Mouse (Mus musculus) left cerebral cortex, postnatal 14 days (tissue): Measurements from ENCODE around the gene Qrich2. TPM values are rescaled to one million over a fixed set of nuclear protein-coding genes. Genes with fewer than 3 reads are reported as not detected.
A peak's percentile ranks its signal among the peaks of the same experiment; 100 is the strongest.
"Not testable (repeated sequence)": the region's sequence is repeated elsewhere in the genome, so short reads cannot be mapped to it uniquely, and the experiment has no call there.

Experiments
- DNase-seq, 2 experiments: peaks; one replicate each; pipeline ENCODE4 v3.0.0; 2021 to 2022; ENCODE audit warnings: low spot score in 2 of 2, mixed read lengths in 1 of 2
- intact Hi-C: fragments of 180-260 bp; cut with DNase I; formaldehyde crosslinking; loops from one replicate; pipeline ENCODE4 v1.15.1; 2025
- total RNA-seq, 2 experiments: library from RNA; stranded (reverse); gene quantifications; 2 replicates each; pipeline ENCODE4 v1.2.3; 2021

Gene Qrich2
- total RNA-seq, 2 experiments from 2014 or later: not detected

- no peak for DNase-seq
- intact Hi-C loops: loop anchor here (2.0 to 5.0 kb wide), 2 partner anchors 41 to 57 kb away; partner anchors contain the start of genes Sphk1 and Ubald2
Measured at GRCm38 (mm10) chr11:116491338-116491737, 25.3 kb upstream of the Qrich2 start.

- peak; percentile 79 to 86 for DNase-seq
- intact Hi-C loops: loop anchor here (2.0 to 5.0 kb wide), 2 partner anchors 42 to 56 kb away; partner anchors contain the start of genes Sphk1 and Ubald2
Measured at GRCm38 (mm10) chr11:116490232-116491107, 24.4 kb upstream of the Qrich2 start.

GRCm38 (mm10) chr11:116489771-116490231 is 23.8 kb upstream of the Qrich2 start:
- intact Hi-C loops: loop anchor here (2.0 to 5.0 kb wide), 2 partner anchors 42 to 55 kb away; partner anchors contain the start of genes Sphk1 and Ubald2

GRCm38 (mm10) chr11:116488693-116489375 is 22.8 kb upstream of the Qrich2 start:
- intact Hi-C loops: no loop called here

More at GRCm38 (mm10) chr11:116489771-116490231, 23.8 kb upstream of the Qrich2 start:
- DNase-seq: no peak

GRCm38 (mm10) chr11:116488207-116488606 is 22.2 kb upstream of the Qrich2 start:
- no peak for DNase-seq
- intact Hi-C loops: no loop called here

More at GRCm38 (mm10) chr11:116488693-116489375, 22.8 kb upstream of the Qrich2 start:
- DNase-seq: no peak

GRCm38 (mm10) chr11:116484261-116484660 is 18.2 kb upstream of the Qrich2 start:
- intact Hi-C loops: no loop called here
- DNase-seq: no peak

GRCm38 (mm10) chr11:116481776-116482175 is 15.7 kb upstream of the Qrich2 start:
- intact Hi-C loops: no loop called here
- DNase-seq: no peak

- DNase-seq: no peak
- intact Hi-C loops: no loop called here
Measured at GRCm38 (mm10) chr11:116480975-116481374, 14.9 kb upstream of the Qrich2 start.

GRCm38 (mm10) chr11:116479832-116480231 is 13.8 kb upstream of the Qrich2 start:
- intact Hi-C loops: no loop called here

GRCm38 (mm10) chr11:116478978-116479377 is 12.9 kb upstream of the Qrich2 start:
- DNase-seq: no peak
- intact Hi-C loops: no loop called here

More at GRCm38 (mm10) chr11:116479832-116480231, 13.8 kb upstream of the Qrich2 start:
- DNase-seq: no peak

- no peak for DNase-seq
Measured at GRCm38 (mm10) chr11:116477160-116477759, 11.2 kb upstream of the Qrich2 start.

GRCm38 (mm10) chr11:116476696-116477095 is 10.7 kb upstream of the Qrich2 start:
- DNase-seq: no peak
- intact Hi-C loops: no loop called here

More at GRCm38 (mm10) chr11:116477160-116477759, 11.2 kb upstream of the Qrich2 start:
- intact Hi-C loops: no loop called here

GRCm38 (mm10) chr11:116476041-116476440 is 10.0 kb upstream of the Qrich2 start:
- DNase-seq: peak in 1 of 2 experiments; percentile 39
- intact Hi-C loops: no loop called here

- intact Hi-C loops: no loop called here
- DNase-seq: no peak
Measured at GRCm38 (mm10) chr11:116472275-116472674, 6.2 kb upstream of the Qrich2 start.

- no peak for DNase-seq
- intact Hi-C loops: no loop called here
Measured at GRCm38 (mm10) chr11:116470896-116471295, 4.9 kb upstream of the Qrich2 start.

- intact Hi-C loops: no loop called here
- no peak for DNase-seq
Measured at GRCm38 (mm10) chr11:116470249-116470648, 4.2 kb upstream of the Qrich2 start.

GRCm38 (mm10) chr11:116468338-116468737 is 2.3 kb upstream of the Qrich2 start:
- not testable (repeated sequence) for DNase-seq
- intact Hi-C loops: loop anchor here (10.0 kb wide), 1 partner anchor 244 kb away; no protein-coding TSS in a partner anchor

- intact Hi-C loops: loop anchor here (10.0 kb wide), 1 partner anchor 239 kb away; no protein-coding TSS in a partner anchor
- DNase-seq: peak; percentile 82
Measured at GRCm38 (mm10) chr11:116463833-116464232, 2.2 kb downstream of the Qrich2 start.

- intact Hi-C loops: loop anchor here (10.0 kb wide), 1 partner anchor 239 kb away; no protein-coding TSS in a partner anchor
- no peak for DNase-seq
Measured at GRCm38 (mm10) chr11:116463338-116463737, 2.7 kb downstream of the Qrich2 start.
